Mouse (Mus musculus) heart, postnatal 14 days (tissue): ENCODE results near the gene Mpo. TPM values are rescaled to one million over a fixed set of nuclear protein-coding genes. Genes with fewer than 3 reads are reported as not detected.
A peak's percentile ranks its signal among the peaks of the same experiment; 100 is the strongest.

Source experiments
- DNase-seq, 2 experiments: peaks; one replicate each; pipeline ENCODE4 v3.0.0; 2021 to 2022
- intact Hi-C: fragments of 180-260 bp; cut with DNase I; formaldehyde crosslinking; loops from one replicate; pipeline ENCODE4 v1.15.1; 2025
- long read RNA-seq, 2 experiments: library from polyadenylated mRNA; stranded (forward); transcript quantifications; one replicate each; pipeline ENCODE4 v2.0.0; 2021
- total RNA-seq, 2 experiments: library from RNA; stranded (reverse); gene quantifications; 2 replicates each; pipeline ENCODE4 v1.2.3; 2021

Mpo gene
- total RNA-seq: under 1 TPM in 1 of 2 experiments, not detected in 1; 0.61 TPM
- long read RNA-seq, experiment 1, partial matches to known transcripts: 1 of 1 reads
- long read RNA-seq, experiment 1, other reads (novel, unspliced or antisense): 0 of 1 reads
- long read RNA-seq, experiment 2: 0 reads

DNA sequence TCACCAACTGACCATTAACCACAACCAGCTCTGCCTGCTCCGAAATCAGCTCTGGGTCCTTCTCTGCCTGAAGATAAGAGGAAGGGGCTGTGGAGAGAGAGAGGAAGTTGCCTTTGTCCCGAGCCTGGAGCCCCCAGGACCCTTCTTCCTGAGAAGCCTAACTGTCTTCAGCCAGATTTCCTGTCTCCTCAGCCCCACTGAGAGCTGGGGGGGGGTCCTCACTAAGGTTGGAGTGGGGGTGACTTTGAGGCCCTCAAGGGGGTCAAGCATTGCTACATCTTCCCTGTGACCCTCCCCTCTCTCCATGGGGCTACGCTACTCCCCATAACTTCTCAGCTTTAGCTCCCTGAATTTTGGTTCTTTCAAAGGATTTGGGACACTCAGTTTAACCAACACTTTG is at the start of gene Mpo:
TSS of gene Mpo (plus strand) at position 122 of the 400 bp plus-strand sequence.
- DNase-seq: no peak
- intact Hi-C loops: no loop called here

DNA sequence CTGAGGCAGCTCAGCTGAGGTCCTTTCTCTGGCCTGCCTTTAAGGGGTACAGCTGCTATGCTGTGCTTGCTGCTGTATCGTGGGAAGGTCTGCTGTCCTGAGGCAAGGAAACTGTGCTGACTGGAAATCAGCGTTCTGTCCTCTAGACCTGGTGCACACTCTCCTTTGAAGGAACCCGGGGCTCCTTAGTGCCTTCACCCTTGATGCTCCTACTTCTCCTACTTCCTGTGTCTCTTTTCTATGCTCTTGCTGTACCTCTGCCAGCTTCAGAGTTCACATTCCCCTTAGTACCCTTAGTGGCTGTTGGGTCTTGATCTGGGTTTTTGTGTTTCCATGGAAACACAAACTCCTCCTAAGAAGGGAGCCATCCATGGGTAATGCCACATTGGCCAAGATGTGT is 49.7 kb upstream of the Mpo start:
- intact Hi-C loops: no loop called here
- DNase-seq: no peak

DNA sequence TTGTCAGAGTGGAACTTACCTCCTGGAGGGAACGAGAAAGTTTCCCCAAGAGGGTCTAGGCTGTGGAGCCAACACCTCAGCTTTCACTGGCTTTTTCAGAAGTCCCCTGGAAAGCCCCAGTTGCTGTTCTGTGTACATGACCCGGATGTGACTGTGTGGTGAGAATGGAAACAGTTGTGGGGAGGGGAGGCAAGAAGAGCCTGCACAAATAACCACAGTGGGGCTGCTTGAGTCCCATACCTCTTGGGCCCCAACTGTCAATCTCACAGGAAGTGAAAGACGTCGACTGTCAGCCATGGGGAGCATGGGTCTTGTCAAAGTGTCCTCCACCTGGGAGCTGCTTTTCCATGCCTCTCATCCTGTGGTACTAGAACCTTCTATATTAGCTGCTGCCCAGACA is 48.4 kb upstream of the Mpo start:
- intact Hi-C loops: no loop called here

DNA sequence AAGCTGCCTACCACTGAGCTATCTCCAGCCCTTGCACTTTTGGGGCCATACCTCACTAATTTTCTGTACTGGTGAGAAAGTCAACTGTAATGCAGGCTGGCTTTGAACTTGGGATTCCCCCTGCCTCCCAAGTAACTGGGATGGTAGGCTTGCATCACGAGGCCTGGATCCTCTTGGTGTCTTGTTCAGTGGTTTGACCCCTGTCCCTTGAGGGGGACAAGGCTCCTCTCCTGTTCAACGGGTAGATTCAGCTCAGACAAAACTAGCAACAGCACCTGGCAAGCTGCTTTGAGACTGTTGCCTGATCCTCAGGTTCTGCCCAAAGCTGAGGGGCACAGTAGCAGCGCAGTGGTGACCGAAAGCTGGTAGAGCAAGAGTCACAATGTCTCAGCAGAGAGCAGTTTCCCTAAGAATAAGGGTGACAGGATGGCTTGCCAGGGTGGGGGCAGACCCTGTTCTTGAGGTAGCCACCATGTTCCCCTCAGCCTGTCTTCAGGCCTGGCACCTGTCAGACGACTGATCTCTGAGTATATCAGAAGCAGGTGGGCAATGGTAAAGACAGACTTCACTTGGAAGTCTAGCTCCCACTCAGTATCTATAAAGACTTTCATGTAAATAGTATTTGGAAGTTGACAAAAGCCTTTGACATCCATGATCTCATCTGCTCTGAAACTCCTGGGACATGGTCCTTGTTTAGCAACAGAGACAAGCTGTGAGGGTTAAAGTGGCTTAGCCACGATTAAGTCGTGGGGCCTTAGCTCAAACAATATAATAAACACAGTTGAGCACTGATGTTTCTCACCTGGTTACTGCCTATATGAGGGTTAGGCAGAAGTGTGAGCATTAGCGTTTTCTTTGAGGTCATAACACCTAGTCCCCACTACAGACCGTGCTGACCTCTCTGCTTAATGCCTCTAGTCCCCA is 47.5 kb upstream of the Mpo start:
- intact Hi-C loops: no loop called here

More for the DNA sequence above, 48.4 kb upstream of the Mpo start:
- DNase-seq: no peak

DNA sequence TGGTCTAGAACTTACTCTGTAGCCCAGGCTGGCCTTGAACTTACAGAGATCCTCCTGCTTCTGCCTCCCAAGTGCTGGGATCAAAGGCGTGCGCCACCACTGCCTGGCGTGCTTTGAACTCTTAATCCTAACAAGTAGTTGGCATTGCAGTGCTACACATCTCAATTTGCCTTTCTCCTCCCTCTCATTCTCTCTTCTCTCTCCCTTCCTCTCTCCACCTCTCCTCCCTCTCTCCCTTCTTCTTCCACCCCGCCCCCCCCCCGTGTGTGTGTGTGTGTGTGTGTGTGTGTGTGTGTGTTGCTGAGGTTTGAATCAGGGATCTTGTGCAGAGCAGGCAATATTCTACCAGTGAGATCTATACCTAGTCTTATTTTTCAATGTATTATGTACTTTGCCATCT is 46.1 kb upstream of the Mpo start:
- intact Hi-C loops: no loop called here
- DNase-seq: no peak

More for the DNA sequence above, 47.5 kb upstream of the Mpo start:
- no peak for DNase-seq

DNA sequence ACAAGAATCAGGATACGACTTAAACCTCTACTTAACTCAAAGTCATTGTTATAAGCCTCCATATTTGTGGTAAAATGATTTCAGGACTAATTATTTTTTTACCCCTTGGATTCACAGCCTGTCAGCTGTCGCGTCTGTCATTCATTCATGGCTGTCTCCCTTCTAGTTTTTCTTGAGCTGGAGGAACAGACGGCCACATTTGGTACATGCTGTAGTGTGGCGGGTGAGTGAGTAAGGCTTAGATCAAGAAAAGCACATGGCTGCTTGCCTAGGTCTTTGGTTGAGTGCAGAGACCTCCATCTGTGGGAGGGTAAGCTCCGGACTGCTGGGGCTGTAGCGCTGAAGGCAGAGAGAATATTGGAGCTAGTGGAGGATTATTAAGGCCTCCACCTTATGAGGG is 45.7 kb upstream of the Mpo start:
- DNase-seq: no peak
- intact Hi-C loops: no loop called here

DNA sequence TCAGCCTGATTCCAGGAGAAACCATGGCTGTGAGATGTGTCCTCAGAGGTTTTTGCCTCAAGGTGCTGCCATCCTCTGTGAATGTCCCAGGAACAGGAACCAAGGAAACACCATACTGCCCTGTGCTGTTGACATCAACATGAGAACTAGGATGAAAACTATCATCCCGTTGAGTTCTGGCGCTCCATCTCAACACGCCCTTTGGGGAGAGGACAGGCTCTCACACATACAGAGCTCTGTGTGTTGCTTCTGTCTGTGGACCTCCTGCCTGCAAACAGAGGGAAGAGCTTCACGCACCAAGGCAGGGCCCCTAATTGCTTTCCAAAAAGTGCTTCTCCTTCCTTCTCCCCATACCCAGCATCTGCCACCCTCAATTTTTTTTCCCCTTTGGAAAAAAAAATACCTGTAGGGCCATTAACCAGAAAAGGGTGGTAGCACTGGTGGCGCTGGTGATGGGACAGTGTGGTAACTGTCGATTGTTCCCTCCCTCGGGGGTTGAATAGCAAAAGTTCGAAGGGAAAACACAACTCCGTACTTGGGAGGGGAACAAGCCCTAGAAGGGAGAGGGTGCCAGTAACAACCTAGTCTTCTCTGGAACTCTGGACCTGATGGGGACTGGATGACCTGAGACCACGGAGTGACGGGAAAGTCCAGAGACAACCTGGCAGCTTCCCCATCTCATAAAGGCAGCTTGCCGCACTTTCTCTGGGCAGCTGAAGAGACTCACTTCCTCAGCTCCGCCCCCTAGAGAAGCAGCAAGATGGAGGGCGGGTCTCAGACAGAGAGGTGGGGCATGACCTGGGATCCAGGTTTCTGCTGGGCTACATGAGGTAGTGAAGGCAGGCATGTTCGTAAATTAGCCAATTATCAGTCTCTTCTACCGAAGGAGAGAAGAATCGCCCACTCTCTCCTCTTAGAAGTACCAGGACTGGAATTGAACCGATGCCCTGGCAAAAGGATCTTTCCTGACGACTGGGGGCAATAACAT is 45.0 kb upstream of the Mpo start:
- intact Hi-C loops: no loop called here
- DNase-seq: no peak

DNA sequence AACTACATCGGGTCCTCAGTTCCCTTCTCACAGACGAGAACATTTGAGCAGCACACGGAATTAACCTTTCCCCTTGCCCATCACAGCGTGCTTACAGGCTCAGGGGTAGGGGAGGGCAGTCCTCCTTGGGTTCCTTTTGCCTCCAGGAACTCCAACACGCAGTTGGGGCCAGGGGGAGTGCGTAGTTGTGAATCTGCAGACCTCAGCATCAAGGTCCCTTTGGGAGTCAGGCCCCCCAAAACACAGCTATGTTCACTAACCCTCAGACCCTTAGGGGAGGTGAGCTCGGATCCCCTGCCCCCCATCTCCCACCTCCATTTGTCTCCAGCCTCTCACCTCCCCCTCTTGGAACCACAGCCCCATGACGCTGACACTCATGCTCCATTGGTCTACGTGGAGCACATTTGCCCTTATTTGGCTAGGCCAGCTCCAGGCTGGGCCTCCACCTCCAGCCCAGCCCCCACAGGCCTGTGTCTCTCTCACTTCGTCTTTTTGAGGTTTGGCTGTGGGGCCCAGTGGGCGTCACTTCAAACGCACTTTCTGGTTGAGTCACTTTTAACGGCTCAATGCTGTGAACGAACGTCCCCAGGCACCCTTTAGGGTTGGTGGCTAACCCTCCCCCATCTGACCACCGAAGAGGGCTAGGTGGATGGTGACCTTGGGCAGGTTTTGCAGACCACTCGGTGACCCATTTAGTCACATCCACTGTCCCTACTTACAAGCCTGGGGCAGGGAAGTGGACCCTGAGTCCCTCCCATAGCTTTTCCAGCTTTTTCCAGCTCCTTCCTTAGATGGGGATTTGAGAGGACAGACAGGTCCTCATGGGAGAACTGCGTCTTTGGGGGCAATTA is 44.0 kb upstream of the Mpo start:
- DNase-seq: peak in 1 of 2 experiments; percentile 42
- intact Hi-C loops: no loop called here

DNA sequence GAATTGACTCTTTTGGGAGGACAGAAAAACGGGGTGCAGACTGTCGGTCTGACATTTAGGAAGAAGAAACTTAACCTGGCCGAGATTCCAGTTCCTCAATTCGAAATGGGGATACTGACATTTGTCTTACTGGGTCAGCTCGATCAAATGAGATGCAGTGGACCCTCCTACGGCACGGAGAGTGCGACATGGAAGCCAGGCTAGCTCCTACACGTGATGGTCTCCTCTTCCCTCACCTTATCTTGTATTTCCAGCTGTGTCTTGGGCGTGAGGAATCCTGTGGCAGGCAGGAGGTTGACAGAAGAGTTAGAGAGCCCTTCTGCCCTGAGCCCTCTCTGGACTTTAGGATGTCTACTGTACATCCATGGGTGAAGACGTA is 43.3 kb upstream of the Mpo start:
- DNase-seq: no peak
- intact Hi-C loops: no loop called here

DNA sequence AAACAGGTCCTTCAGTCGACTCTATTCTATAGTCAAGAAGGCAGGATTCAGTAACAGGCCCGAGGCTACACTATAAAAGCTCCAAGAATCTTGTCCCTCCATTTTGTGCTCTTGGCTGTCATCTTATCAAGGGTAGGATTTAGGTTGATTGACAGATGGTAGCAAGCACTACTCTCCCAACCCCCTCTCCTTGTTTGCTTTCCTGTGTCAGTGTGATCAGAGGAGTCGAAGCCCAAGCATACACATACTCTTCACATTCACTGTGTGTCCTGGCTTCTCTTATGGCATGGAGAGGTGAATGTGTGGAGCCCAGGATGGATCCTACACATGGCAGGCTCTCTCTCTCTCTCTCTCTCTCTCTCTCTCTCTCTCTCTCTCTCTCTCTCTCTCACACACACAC is 42.9 kb upstream of the Mpo start:
- DNase-seq: no peak

DNA sequence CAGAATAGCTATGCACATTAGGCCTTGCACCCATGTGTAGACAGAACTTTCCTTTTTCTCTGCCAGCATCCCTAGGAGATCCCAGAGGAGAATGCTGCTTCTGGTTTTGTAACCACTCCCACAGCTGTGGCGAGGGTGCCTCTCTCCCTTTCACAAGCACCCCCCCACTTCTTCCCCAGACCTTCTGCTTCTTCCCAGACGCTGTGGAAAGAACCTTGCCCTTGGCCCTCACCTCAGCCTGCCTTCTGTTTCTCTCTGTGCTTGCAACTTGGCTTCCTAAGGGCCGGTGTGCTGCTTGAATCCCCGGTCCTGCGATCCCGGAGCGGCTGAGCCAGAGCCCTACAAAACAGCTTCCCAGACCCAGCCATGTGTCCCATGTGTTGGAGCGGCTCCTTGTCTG is 42.4 kb upstream of the Mpo start:
- no peak for DNase-seq
- intact Hi-C loops: no loop called here

More for the DNA sequence above, 42.9 kb upstream of the Mpo start:
- intact Hi-C loops: no loop called here

DNA sequence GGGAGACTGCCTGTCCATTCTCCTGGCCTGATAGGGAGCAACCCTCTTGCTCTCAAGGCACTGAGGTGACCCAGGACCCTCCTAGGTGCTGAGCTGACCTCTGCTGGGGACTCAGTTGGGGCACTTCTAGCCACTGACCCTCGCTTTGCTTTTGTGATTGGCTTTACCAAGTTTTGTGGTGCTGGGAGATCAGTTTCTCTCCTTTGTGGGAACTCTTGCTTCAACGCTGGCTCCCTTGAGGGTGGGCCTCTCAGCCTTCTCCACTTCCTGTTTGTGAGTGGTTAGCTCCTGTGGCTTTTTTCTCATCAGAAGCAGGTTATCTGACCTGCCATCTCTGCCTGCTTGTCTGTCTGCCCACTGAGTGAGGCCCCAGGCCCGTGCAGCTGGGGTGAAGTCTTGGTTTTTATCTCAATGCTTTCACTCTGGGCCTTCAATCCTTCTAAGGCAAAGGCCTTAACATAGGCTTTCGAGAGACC is 41.9 kb upstream of the Mpo start:
- intact Hi-C loops: no loop called here

DNA sequence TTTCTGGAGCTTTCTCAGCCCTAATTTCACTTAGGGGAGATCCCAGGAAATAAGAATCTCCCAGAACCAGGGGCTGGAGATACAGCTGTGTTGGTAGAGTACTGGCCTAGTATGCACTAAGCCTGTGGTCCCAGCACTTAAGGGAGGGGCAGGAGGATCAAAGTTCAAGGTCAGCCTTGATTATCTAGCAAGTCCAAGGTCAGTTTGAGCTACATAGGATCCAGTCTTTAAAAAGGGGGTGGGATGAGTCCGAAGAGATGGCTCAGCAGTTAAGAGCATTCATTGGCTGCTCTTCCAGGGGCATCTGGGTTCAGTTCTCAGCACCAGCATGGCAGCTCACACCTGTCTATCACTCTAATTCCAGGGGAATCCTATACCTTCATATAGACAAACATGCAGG is 41.1 kb upstream of the Mpo start:
- intact Hi-C loops: no loop called here
- DNase-seq: no peak

More for the DNA sequence above, 41.9 kb upstream of the Mpo start:
- DNase-seq: no peak

DNA sequence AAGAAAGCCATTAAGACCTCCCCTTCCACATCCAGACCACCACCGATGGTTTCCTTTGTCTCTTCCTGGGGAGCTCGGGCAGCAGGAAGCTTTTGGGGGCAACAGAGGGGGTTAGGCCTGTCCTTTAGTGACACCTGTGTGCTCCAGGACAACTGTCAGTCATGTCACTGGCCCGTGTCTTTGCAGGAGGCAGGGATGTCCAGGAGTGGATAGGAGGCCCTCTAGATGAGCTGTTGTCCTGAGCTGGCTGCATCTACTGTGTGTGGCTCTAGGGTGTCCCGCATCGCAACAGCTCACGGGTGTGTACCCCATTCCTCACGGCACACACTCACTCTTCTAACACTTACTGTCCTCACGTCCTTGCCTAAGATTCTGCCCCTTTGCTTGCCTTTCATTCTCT is 40.1 kb upstream of the Mpo start:
- DNase-seq: no peak
- intact Hi-C loops: no loop called here

DNA sequence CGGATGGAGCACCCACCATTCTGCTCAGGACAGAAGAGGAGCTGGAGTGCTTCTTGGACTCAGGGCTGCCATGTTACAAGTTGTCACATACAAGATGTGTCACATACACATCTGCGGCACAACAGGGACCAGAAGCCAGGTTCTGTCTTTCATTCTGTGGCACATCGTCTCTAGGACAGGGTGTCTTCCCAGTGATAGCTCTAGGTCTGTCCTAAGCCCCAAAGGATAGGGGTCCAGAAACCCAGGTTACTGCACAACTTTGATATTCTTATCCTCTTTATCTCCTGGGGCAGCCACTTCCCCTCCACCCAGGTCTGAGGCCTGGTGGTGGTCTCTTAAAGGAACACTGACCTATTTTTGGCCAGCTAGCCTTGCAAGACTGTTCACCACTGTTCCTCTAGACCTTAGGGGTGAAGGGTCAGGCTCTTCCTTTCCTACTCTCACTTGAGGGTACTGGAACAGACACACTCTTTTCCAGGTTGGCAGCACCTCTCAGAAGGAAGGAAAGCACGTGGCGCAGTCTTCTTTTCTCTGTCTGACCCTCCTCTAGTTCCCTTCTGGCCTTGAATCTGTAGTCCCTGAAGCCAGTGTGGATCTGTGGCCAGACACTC is 39.4 kb upstream of the Mpo start:
- DNase-seq: no peak
- intact Hi-C loops: no loop called here

DNA sequence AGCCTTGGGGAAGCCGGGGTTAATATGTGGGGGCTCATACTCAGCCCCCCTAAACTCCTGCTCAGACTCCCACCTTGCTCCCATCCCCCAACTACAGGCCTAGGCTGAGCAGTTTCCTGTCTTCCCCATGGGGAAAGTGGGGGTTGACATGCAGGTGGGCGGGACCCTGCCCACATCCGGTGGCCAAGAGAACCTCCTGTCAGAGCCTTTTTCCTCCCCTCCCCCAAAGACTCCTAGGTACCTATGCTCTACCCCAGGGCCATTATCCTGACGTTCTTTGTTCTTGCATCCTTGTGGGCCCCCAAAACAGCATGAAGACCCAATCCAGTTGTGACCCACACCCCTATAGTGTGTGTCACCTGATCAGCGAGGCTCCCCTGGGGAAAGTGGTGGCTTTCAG is 38.8 kb upstream of the Mpo start:
- intact Hi-C loops: no loop called here
- no peak for DNase-seq

DNA sequence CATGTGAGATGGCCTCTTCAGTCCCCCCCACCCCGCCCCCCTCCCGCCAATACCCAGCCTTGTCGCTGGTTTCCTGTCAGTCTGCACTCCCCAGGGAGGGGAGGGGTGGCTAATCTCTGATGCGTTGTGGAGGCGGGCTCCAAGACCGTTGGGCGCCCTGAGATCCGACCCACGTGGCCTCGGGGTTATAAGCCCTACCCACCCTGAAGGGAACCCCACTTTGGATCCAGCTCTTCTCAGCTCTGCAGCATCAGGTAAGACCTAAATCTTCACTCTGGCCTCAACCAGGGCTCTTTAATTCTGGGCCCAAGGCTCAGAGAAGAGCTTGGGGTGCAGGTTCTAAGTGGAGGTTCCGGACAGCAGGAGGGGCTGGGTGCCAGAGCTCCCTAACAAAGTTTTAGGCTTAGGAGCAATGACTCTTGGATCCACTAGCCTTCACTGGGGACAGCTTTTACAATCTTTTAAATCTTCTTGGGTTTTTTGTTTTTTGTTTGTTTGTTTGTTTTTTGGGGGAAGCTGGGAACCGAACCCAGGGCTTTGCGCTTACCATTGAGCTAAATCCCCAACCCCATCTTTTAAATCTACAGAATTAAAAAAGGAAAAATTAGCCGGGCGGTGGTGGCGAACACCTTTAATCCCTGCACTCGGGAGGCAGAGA is 37.9 kb upstream of the Mpo start:
- DNase-seq: peak; percentile 49 to 52
- intact Hi-C loops: no loop called here

DNA sequence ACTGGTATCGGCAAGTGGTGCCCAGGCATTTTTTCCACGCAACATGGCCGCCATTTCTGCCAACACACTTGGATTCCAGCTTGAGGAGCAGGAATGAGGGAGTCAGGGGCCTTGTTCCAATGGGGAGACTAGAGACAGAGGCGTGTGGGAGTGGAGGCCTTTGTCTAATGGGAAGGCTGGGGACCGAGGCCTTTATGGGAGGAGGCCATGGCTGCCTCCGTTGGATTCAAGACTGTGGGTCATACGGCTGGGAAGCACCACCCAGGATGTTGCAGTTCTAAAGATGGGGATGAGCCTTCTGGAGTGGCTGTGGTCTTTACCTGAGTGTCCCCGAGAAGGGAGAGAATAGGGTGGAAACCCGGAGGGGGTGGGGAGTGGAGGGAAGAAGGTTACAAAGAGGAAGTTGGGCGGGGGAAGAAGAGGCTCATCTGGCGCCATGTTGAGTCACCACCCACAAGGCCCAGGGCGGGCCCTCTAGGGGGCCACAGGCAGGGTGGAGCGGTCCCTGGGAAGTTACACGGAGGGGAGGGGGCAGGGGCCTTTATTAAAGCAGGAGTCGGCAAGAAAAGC is 37.0 kb upstream of the Mpo start:
- intact Hi-C loops: no loop called here

More for the DNA sequence above, 37.0 kb upstream of the Mpo start:
- DNase-seq: no peak
